ENCODE assay signal across 7 mouse cellular contexts in the genomic region with DNA sequence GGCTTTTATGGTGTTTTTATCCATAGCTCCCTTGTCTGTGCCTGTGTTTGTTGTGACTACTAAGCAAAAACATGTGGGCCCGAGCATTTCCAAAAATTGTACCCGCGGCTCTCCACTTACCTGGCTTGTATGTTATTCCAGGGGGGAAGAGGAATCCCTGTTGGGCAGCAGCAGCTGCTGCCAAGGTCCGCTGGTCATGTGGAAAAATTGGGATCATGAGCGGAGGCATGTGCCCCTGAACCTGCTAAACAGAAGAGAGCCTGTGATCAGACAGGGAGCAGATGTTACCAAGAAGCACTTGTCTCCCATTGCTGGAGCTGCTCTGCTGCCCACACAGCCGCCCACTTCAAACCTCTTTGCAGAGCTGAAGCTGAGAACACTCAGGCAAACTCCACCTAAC.
DNase-seq lines count a peak whose midpoint lies in the region.

No protein-coding gene starts in this region.

- peak; percentile 1 to 19 for DNase-seq in layer of hippocampus, adult 18-20 months (ENCODE audit: low spot score in 2 of 2)
- no peak for DNase-seq in layer of hippocampus, postnatal 25 days (ENCODE audit: extremely low spot score in 1 of 2, low spot score in 1 of 2)
- DNase-seq in frontal cortex, adult 2 months (ENCODE audit: extremely low spot score in 1 of 2, low spot score in 1 of 2), result peak; percentile 5 to 60
- DNase-seq in kidney, postnatal 4 days, result peak; percentile 11 to 25
- peak; percentile 7 for DNase-seq in right cerebral cortex, postnatal 14 days
- no peak for DNase-seq in spleen, adult 12 weeks (ENCODE audit: low spot score)
- DNase-seq in testis, postnatal 14 days (ENCODE audit: low spot score), result no peak

Comparison
In these comparisons a context has a peak if more than half of its experiments do, and no peak if none do; other contexts are left out.
1. DNase-seq: peak in layer of hippocampus, adult 18-20 months (2 of 2), frontal cortex, adult 2 months (2 of 2), kidney, postnatal 4 days (2 of 2) and right cerebral cortex, postnatal 14 days (single experiment); none in layer of hippocampus, postnatal 25 days (0 of 2), spleen, adult 12 weeks (single experiment) and testis, postnatal 14 days (single experiment).